Mouse (Mus musculus) bone marrow macrophage, adult 2 months (primary cell): ENCODE results near the gene Palld. TPM values are rescaled to one million over a fixed set of nuclear protein-coding genes. Genes with fewer than 3 reads are reported as not detected.
A peak's percentile ranks its signal among the peaks of the same experiment; 100 is the strongest.

Experiments
- H3K27ac ChIP-seq: 2 replicates; pipeline ENCODE4 v1.5.1; 2012; ENCODE audit warnings: low read depth, low read length; ENCODE audit not compliant: insufficient read depth
- H3K4me1 ChIP-seq: 2 replicates; pipeline ENCODE4 v1.6.1; 2012; ENCODE audit warnings: low read length; ENCODE audit not compliant: control insufficient read depth, insufficient read depth
- H3K4me3 ChIP-seq: 2 replicates; pipeline ENCODE4 v1.5.1; 2012; ENCODE audit warnings: mild to moderate bottlenecking, low read length, moderate library complexity; ENCODE audit not compliant: insufficient read depth
- CTCF ChIP-seq: IDR thresholded peaks from 2 replicates; pipeline ENCODE4 v1.5.1; 2012; ENCODE audit warnings: low read depth, mild to moderate bottlenecking, low read length, moderate library complexity
- POLR2A ChIP-seq: IDR thresholded peaks from 2 replicates; pipeline ENCODE4 v1.6.1; 2012; ENCODE audit warnings: mild to moderate bottlenecking, low read depth, low read length, borderline replicate concordance
- polyA plus RNA-seq: library from polyadenylated mRNA; stranded (reverse); fragments of >200 nt; gene quantifications from 2 replicates; pipeline ENCODE4 v1.2.4, GENCODE M21; 2012; ENCODE audit not compliant: missing spikeins, insufficient read depth, insufficient read length

The Palld gene
- polyA plus RNA-seq, 1 experiment = 6.4 TPM

DNA sequence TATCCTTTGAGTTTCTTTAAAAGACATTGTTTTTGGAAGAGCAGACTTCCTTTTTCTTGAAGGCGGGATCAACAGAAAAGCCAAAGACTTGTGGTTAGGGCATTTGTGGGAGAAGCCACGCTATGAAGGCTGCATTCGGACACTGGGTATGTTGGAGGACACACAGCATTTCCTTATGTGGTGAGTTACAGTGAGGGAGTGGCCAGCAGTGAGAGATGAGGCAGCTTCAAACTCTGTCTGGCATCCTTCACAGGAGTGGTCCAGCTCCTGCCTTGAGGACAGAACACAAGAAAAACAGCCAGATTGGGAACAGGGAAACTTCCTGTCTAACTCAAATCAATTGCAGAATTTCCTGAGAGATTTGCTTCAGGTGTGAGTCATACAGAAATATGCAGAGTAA lies 281.2 kb downstream of the Palld start:
- TF ChIP-seq CTCF (no peak), POLR2A (no peak)
- Histone ChIP-seq H3K27ac (peak overlapping the region; percentile 35; the same call in 1 of the 2 replicates), H3K4me1 (peaks cover 13% of the 10 kb centered on the region), H3K4me3 (no peak overlapping the region)

DNA sequence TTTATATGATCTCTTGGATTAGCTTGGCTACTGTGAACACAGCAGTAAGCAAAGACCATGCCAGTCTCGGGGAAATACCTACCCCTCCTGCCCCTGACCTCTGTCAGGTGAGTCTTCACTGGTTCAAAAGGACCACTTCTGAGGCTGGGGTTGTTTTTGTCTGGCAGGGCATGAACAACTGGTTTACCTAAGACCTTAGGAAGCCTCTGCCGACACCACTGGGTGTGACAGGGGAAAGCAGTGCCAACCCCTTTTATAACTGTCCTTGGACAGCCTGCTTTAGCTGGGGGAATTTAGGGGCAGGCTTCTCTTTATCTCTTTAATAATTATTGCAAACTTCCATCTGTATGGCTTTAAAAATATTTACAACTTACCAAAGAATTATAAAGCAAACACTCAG lies 284.8 kb downstream of the Palld start:
- Histone ChIP-seq H3K4me1 (peaks cover 19% of the 10 kb centered on the region), H3K27ac (no peak overlapping the region), H3K4me3 (no peak overlapping the region)
- TF ChIP-seq CTCF (no peak), POLR2A (no peak)

GRCm38 (mm10) chr8:61617049-61617448 lies 285.4 kb downstream of the Palld start:
- no peak for TF ChIP-seq POLR2A
- TF ChIP-seq CTCF = no peak
- Histone ChIP-seq H3K4me3 (no peak overlapping the region), H3K27ac (no peak overlapping the region), H3K4me1 (peaks cover 20% of the 10 kb centered on the region)

DNA sequence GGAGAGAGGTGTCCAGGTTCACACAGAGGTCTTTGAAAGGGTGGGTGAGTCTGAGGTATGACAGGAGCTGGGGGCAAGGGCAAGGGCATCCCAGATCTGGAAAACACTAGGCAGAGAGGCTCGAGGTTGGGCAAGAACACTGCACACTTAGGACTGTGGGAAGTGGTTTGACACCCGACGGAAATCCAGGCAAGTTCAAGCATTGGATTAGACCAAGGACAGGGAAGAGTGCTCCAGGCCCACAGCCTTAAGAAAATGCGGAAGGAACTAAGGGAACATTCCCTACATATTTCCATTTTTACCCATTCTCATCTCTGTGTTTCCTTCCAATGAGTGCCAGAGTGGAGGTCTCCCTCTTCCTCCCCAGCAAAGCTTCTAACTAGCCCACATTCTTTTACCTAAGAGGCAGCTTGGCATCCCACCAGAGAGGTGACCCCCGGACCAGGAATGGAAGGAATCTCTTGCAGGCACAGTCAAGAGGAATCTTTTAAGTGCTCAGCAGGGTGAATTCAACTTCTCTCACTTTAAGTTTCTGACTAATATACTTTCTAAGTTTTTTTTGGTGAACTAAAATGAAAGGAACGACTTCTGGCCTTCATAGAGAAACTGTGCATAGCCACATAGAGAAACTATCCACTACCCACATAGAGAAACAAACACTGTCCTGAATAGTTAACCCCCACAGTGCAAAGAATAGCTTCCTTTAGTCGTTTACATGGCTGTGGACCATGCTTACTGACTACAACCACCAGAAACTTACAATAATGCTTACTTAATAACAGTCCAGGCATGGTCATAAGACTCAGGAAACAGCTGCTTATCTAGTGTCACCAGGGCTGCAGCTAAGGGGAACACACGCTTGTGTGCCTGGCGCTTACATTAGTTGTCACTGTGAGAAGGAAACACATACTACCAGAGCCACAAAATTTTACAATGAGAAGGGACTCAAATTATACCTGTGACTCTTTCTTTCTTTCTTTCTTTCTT lies 286.5 kb downstream of the Palld start:
- Histone ChIP-seq H3K27ac (peak overlapping the region; percentile 35; the same call in 1 of the 2 replicates), H3K4me1 (peaks cover 13% of the 10 kb centered on the region), H3K4me3 (no peak overlapping the region)
- TF ChIP-seq CTCF (no peak), POLR2A (no peak)

- Histone ChIP-seq H3K4me1 (peaks cover 19% of the 10 kb centered on the region), H3K27ac (no peak overlapping the region), H3K4me3 (no peak overlapping the region)
- TF ChIP-seq CTCF = no peak
- TF ChIP-seq POLR2A = no peak
Measured at GRCm38 (mm10) chr8:61611741-61612140, 290.7 kb downstream of the Palld start.

- Histone ChIP-seq H3K27ac (no peak overlapping the region), H3K4me3 (no peak overlapping the region), H3K4me1 (peaks cover 19% of the 10 kb centered on the region)
- TF ChIP-seq POLR2A = no peak
- no peak for TF ChIP-seq CTCF
Measured at GRCm38 (mm10) chr8:61611077-61611476, 291.4 kb downstream of the Palld start.

DNA sequence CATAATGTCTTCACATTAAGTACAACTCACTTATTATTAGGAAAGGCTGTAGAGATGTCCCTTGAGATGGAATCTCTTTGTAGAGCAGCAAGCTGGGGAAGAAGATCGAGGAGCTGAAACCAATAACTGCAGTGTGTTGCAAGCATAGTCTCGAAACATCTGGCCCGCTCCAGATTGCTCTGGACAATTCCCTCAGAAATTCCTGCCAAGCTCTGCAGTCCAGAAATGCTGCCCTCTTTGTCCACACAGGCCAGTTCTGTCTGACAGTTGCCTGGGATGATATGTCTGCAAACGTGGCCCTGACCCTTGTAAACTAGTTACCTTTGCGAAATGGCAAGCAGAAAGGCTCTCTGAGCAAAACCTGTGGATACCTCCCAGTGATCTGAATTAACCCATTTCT lies 291.9 kb downstream of the Palld start:
- no peak overlapping the region for H3K27ac ChIP-seq
- TF ChIP-seq POLR2A (no peak), CTCF (no peak)
- H3K4me1 ChIP-seq = peaks cover 14% of the 10 kb centered on the region
- no peak overlapping the region for H3K4me3 ChIP-seq

DNA sequence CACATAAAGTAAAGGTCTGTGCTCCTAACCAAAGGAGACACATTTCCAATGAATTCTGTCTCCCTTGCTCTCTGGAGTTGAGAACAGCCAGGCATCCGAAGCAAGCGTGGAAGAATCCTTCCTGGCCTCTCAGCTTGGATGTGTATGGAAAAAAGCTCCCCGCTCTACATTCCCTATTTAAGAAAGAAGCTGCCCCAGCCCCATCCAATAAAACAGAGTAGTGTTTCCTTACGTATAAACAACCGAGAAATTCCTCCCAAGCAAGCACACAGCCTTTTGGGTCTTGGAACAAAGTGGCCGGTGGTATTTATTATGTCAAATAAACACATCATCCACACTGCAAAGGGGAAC lies 295.1 kb downstream of the Palld start:
- Histone ChIP-seq H3K4me3 (no peak overlapping the region), H3K27ac (peak overlapping the region; percentile 68), H3K4me1 (peaks cover 12% of the 10 kb centered on the region)
- TF ChIP-seq POLR2A (no peak), CTCF (no peak)

DNA sequence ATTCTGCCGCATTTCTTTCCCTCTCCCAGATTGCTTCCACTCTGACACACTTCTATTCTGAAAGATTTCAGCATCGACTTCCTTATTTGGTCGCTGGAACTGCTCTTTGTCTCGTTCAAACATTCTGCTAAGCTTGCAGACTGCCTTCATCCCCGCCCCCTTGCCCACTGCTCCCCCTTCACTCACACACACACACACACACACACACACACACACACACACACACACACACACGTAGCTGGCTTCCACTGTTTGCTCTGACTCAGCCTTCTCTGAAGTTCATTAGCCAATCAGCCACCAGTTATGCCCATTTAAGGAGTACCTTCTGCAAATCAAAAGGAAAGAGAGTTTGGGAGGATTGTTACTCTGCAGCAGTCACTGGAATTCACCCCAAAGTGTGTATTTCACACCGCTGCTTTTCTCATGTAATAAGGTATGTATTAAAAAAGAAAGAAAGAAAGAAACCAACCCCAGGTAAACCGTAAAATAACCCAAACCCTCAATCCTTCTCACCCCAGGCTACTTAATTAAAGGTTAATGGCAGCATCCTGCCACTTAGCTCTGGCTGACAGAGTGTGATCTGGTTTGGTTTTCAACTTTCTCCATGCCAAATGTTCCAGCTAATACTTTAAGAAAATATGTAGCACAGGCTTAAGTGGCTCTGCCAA lies 295.6 kb downstream of the Palld start:
- Histone ChIP-seq H3K27ac (peak overlapping the region; percentile 90), H3K4me1 (peaks cover 12% of the 10 kb centered on the region), H3K4me3 (peak overlapping the region; percentile 24; the same call in 1 of the 2 replicates)
- TF ChIP-seq POLR2A (no peak), CTCF (no peak)

DNA sequence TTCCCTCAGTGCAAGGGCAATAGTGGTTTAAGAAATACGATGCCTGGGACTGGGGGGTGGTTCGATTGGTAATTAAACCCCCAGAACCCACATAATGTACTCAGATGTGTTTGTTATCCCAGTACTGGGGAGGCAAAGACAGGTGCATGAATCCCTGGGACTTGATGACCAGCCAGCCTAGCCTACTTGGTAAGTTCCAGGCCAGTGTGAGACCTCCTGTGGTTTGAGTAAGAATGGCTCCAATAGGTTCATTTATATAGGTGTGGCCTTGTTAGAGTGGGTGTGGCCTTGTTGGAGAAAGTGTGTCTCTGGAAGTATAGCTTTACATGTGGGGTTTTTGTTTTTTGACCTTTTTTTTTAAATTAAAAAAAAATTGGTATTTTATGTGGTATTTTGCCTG lies 297.6 kb downstream of the Palld start:
- no peak overlapping the region for H3K27ac ChIP-seq
- TF ChIP-seq POLR2A = no peak
- TF ChIP-seq CTCF = no peak
- H3K4me1 ChIP-seq = peaks cover 12% of the 10 kb centered on the region
- H3K4me3 ChIP-seq = no peak overlapping the region
